Mouse (Mus musculus) thymus, adult 2 months (tissue): Measurements from ENCODE around the gene Amotl1.

Experiments
- CTCF ChIP-seq: fragments of 200-500 bp; IDR thresholded peaks from 2 replicates; pipeline ENCODE4 v1.5.1; 2012; ENCODE audit warnings: mild to moderate bottlenecking, control low read depth, low read length, moderate library complexity, borderline replicate concordance; ENCODE audit not compliant: control insufficient read depth, poor library complexity, insufficient read depth; ENCODE audit errors: extremely low read depth
- POLR2A ChIP-seq: fragments of 200-500 bp; IDR thresholded peaks from 2 replicates; pipeline ENCODE4 v1.6.1; 2012; ENCODE audit warnings: mild to moderate bottlenecking, low read length, control low read depth, moderate library complexity; ENCODE audit not compliant: control insufficient read depth, poor library complexity, insufficient read depth; ENCODE audit errors: extremely low read depth

GRCm38 (mm10) chr9:14654010-14654409 is 9.2 kb upstream of the Amotl1 start:
- no peak for TF ChIP-seq CTCF
- no peak for TF ChIP-seq POLR2A
